Mouse (Mus musculus): ENCODE measurements at regions not wholly inside any gene's neighbourhood (a gene's known extent, or its start where the extent isn't known, plus 50 kb on each side); places are given as distances from the start of the nearest gene placed in this dataset.
"Not testable (repeated sequence)": the region's sequence is repeated elsewhere in the genome, so short reads cannot be mapped to it uniquely, and the experiment has no call there.

GRCm38 (mm10) chr3:31708367-31708766, 193.9 kb upstream of the Kcnmb2 start:
- H3K27me3 ChIP-seq (replicated peaks); H3K9ac ChIP-seq (replicated peaks); H3K9me3 ChIP-seq (replicated peaks); ATAC-seq (ENCODE audit: low FRiP score); H3K36me3 ChIP-seq; H3K4me1 ChIP-seq; H3K4me2 ChIP-seq; H3K27ac ChIP-seq (replicated peaks); H3K4me3 ChIP-seq (replicated peaks): not testable (repeated sequence)

- ATAC-seq (ENCODE audit: low FRiP score), result no peak
- Histone ChIP-seq H3K27ac (replicated peaks) (no peak overlapping the region), H3K4me1 (no peaks in the 10 kb centered on the region), H3K9ac (replicated peaks) (no peak overlapping the region), H3K27me3 (replicated peaks) (no peaks in the 10 kb centered on the region), H3K4me3 (replicated peaks) (no peak overlapping the region), H3K4me2 (no peak overlapping the region), H3K9me3 (replicated peaks) (no peaks in the 10 kb centered on the region), H3K36me3 (no peaks in the 10 kb centered on the region)
- 70% methylated on average over 1 of the region's 1 CpGs for WGBS
Measured at GRCm38 (mm10) chr3:31741289-31741688, 161.0 kb upstream of the Kcnmb2 start.

GRCm38 (mm10) chr3:31755881-31756280, 146.4 kb upstream of the Kcnmb2 start:
- no peak for ATAC-seq (ENCODE audit: low FRiP score)
- Histone ChIP-seq H3K27me3 (replicated peaks) (no peaks in the 10 kb centered on the region), H3K9me3 (replicated peaks) (no peaks in the 10 kb centered on the region), H3K9ac (replicated peaks) (no peak overlapping the region), H3K4me2 (no peak overlapping the region), H3K4me3 (replicated peaks) (no peak overlapping the region), H3K4me1 (no peaks in the 10 kb centered on the region), H3K27ac (replicated peaks) (no peak overlapping the region), H3K36me3 (no peaks in the 10 kb centered on the region)
- whole genome bisulfite sequencing, result 89% methylated on average over 4 of the region's 4 CpGs

GRCm38 (mm10) chr3:31769193-31769592, 133.1 kb upstream of the Kcnmb2 start:
- Histone ChIP-seq H3K36me3 (no peaks in the 10 kb centered on the region), H3K9ac (replicated peaks) (no peak overlapping the region), H3K4me3 (replicated peaks) (no peak overlapping the region), H3K4me1 (no peaks in the 10 kb centered on the region), H3K27ac (replicated peaks) (no peak overlapping the region), H3K4me2 (no peak overlapping the region), H3K9me3 (replicated peaks) (no peaks in the 10 kb centered on the region), H3K27me3 (replicated peaks) (no peaks in the 10 kb centered on the region)
- 98% methylated on average over 1 of the region's 1 CpGs for WGBS
- peak; percentile 69; the same call in 1 of the 2 replicates for ATAC-seq (ENCODE audit: low FRiP score)

DNA sequence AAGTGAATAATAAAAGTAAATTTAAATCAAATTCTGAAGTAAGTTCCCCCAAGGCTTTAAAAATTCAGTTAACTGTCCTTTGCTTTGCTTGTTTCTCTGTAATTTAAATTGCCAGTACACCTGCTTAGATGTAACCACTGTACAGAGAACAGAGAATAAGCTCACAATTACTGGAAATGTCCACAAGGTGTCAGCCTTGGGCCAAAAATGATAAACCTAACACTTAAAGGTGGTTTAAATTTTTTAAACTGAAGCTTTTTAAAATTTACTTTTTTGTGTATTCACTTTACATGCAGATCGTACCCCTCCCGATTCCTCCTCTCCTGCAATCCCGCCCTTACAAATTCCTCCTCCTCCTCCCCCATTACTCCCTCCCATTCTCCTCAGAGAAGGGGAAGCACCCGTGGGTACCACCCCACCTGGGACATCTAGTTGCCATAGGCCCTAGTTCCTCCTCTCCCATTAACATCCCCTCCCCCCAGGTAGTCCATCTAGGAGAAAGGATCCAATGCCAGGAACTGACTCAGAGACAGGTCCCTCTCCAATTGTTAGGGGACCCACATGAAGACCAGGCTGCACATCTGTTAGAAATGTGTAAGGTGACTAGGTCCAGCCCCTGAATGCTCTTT, 111.9 kb upstream of the Kcnmb2 start:
- no peaks in the 10 kb centered on the region for H3K36me3 ChIP-seq
- peak; percentile 81 for ATAC-seq (ENCODE audit: low FRiP score)

DNA sequence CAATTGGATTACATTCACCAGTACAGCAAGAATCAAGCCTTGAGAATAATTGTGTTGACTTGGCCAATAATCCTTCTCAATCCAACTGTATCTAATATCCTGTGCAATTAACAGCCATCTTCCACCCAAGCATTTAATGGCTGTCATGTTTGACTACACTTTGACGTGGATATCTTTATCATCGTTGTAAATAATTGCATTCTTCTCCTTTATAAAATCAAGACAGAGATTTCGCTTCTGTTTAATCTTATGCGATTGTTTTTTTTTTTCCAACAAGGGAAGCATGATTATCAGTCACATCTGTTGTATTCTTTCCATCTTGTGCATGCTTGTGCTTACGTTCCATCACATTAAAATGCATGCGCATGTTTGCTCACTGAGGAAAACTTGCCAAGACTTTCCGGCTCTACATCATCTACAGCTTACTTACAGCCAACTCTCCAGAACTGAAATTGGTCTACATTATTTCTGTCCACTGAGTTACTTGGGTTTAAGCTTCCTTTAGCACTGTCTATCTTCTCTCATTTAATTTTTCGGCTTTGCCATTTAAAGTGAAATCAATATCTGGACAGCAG, 108.8 kb upstream of the Kcnmb2 start:
- H3K36me3 ChIP-seq, result no peaks in the 10 kb centered on the region
- H3K27ac ChIP-seq (replicated peaks), result no peak overlapping the region
- H3K9me3 ChIP-seq (replicated peaks), result no peaks in the 10 kb centered on the region
- H3K4me2 ChIP-seq, result no peak overlapping the region
- no peak for ATAC-seq (ENCODE audit: low FRiP score)
- no peaks in the 10 kb centered on the region for H3K27me3 ChIP-seq (replicated peaks)
- H3K4me3 ChIP-seq (replicated peaks), result no peak overlapping the region
- WGBS, result 81% methylated on average over 8 of the region's 8 CpGs
- H3K9ac ChIP-seq (replicated peaks), result no peak overlapping the region
- peaks cover 2% of the 10 kb centered on the region; the same call in 1 of the 2 replicates for H3K4me1 ChIP-seq

More for the DNA sequence above, 111.9 kb upstream of the Kcnmb2 start:
- Histone ChIP-seq H3K27me3 (replicated peaks) (no peaks in the 10 kb centered on the region), H3K9me3 (replicated peaks) (no peaks in the 10 kb centered on the region), H3K27ac (replicated peaks) (no peak overlapping the region), H3K4me1 (peaks cover 2% of the 10 kb centered on the region; the same call in 1 of the 2 replicates), H3K4me2 (no peak overlapping the region), H3K4me3 (replicated peaks) (no peak overlapping the region), H3K9ac (replicated peaks) (no peak overlapping the region)
- WGBS, result 24% methylated on average over 4 of the region's 4 CpGs

DNA sequence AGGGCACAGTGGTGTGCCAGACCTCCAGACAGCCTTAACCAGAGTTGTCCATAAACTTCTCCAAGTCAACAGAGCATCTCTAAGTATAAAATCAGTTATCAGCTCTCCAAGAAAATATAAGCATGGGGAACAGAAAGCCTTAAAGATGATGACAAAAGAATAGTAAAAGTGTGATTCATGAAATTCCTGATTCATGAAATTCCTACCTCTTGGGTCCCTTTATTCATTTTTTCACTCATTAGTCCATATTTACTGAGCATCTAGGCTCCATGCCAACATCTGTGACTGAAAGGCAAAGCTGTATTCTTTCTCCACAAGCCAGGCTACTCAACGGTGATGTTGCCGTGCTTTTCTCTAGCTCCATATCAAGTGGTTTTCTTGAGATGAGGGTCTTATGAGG, 105.7 kb upstream of the Kcnmb2 start:
- no peaks in the 10 kb centered on the region for H3K27me3 ChIP-seq (replicated peaks)
- no peak overlapping the region for H3K4me3 ChIP-seq (replicated peaks)
- H3K4me1 ChIP-seq, result no peaks in the 10 kb centered on the region
- H3K36me3 ChIP-seq, result no peaks in the 10 kb centered on the region
- no peak overlapping the region for H3K9ac ChIP-seq (replicated peaks)
- ATAC-seq (ENCODE audit: low FRiP score), result no peak
- WGBS, result 82% methylated on average over 2 of the region's 2 CpGs
- H3K4me2 ChIP-seq, result no peak overlapping the region
- H3K27ac ChIP-seq (replicated peaks), result no peak overlapping the region
- no peaks in the 10 kb centered on the region for H3K9me3 ChIP-seq (replicated peaks)

DNA sequence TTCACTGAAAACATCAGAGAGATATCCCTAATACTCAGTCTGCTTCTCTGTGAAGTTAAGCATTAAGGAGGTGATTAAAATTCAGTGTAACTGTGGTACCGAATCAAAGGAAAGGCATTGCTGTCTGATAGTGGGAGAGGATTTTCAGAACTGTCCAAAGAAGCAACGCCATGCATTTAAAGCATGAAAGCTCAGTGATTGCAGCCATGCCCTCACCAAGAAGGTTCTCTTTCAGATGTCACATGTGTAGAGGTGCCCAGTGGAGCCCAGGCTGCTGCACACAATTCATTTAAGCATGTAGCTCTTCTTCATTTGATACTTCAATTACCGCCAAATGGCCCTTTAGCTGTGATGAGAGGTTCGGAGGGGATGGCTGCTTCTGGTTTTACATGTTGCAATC, 103.1 kb upstream of the Kcnmb2 start:
- H3K9ac ChIP-seq (replicated peaks), result no peak overlapping the region
- ATAC-seq (ENCODE audit: low FRiP score), result no peak
- WGBS, result 85% methylated on average over 4 of the region's 4 CpGs

DNA sequence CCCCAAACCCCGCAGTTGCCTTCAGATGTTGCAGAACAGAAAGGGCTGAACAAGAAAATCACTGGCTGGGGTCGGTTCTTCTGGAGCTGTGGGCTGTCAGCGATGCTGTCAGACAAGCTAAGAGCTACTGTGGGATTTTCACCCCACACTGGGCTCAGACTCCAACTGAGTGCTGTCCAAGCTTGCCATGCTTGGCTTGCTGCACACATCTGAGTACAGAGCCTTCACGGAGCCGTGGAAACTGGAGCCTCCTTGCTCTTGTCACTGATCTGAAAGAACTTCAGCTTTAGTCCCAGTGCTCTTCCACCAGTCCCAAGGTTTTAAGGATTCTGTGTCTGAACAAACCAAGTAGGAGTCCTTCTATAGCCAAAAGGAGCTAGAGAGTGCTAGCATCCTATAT, 98.3 kb upstream of the Kcnmb2 start:
- 49% methylated on average over 5 of the region's 5 CpGs for WGBS
- no peak for ATAC-seq (ENCODE audit: low FRiP score)
- no peak overlapping the region for H3K4me2 ChIP-seq

More for the DNA sequence above, 103.1 kb upstream of the Kcnmb2 start:
- Histone ChIP-seq H3K9me3 (replicated peaks) (no peaks in the 10 kb centered on the region), H3K4me2 (no peak overlapping the region), H3K36me3 (no peaks in the 10 kb centered on the region), H3K27me3 (replicated peaks) (no peaks in the 10 kb centered on the region), H3K4me3 (replicated peaks) (no peak overlapping the region), H3K4me1 (0 out of 2 replicates have a peak, but pooled peaks cover 3% of the 10 kb centered on the region), H3K27ac (replicated peaks) (no peak overlapping the region)

DNA sequence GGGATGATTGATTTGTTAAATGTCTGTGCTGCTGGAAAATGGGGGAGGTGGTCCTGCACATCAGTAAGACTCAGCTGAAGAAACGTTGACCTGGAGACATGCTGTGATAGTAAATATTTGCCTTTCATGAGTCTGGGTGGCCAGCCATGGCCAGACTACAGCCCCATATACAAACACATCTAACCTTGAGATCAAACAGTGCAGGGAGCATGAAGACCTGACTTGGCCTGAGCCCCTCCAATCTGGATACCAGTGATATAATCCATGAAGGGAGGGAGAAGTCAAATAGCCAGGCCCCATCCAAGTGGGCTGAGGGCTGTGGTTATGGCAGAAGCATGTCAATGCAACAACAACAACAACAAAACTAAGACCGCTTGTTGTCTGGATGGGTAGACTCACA, 94.6 kb upstream of the Kcnmb2 start:
- ATAC-seq (ENCODE audit: low FRiP score), result no peak
- H3K27ac ChIP-seq (replicated peaks), result no peak overlapping the region
- no peak overlapping the region for H3K4me2 ChIP-seq
- no peaks in the 10 kb centered on the region for H3K9me3 ChIP-seq (replicated peaks)
- H3K9ac ChIP-seq (replicated peaks), result no peak overlapping the region
- 0 out of 2 replicates have a peak, but pooled peaks cover 3% of the 10 kb centered on the region for H3K4me1 ChIP-seq
- no peaks in the 10 kb centered on the region for H3K27me3 ChIP-seq (replicated peaks)
- H3K4me3 ChIP-seq (replicated peaks), result no peak overlapping the region
- WGBS, result 77% methylated on average over 2 of the region's 2 CpGs
- no peaks in the 10 kb centered on the region for H3K36me3 ChIP-seq

More for the DNA sequence above, 98.3 kb upstream of the Kcnmb2 start:
- Histone ChIP-seq H3K36me3 (no peaks in the 10 kb centered on the region), H3K27ac (replicated peaks) (no peak overlapping the region), H3K9me3 (replicated peaks) (no peaks in the 10 kb centered on the region), H3K4me1 (0 out of 2 replicates have a peak, but pooled peaks cover 3% of the 10 kb centered on the region), H3K4me3 (replicated peaks) (no peak overlapping the region), H3K27me3 (replicated peaks) (no peaks in the 10 kb centered on the region), H3K9ac (replicated peaks) (no peak overlapping the region)

- not testable (repeated sequence) for H3K36me3 ChIP-seq; H3K27ac ChIP-seq (replicated peaks); H3K27me3 ChIP-seq (replicated peaks); H3K9ac ChIP-seq (replicated peaks); ATAC-seq (ENCODE audit: low FRiP score); H3K4me3 ChIP-seq (replicated peaks); H3K9me3 ChIP-seq (replicated peaks); H3K4me1 ChIP-seq; H3K4me2 ChIP-seq
- 92% methylated on average over 13 of the region's 13 CpGs for whole genome bisulfite sequencing
Measured at GRCm38 (mm10) chr3:31809131-31809530, 93.2 kb upstream of the Kcnmb2 start.

DNA sequence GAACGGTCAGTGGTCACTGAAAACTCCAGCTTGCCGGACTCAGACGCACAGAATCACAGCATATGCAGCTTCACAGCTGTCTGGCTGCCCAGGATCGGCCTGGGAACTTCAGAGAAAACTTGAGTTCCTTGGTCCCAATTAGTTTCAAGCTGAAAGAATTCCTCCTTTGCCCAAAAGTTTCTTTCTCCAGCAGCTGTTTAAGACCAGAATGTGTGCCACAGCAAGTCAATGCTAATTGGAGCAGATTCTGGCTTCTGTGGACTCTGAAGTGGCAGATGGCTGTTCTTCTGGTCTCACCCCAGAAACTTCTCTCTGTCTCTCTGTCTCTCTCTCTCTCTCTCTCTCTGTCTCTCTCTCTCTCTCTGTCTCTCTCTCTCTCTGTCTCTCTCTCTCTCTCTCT, 91.1 kb upstream of the Kcnmb2 start:
- no peak overlapping the region for H3K27ac ChIP-seq (replicated peaks)
- H3K4me2 ChIP-seq, result no peak overlapping the region
- no peaks in the 10 kb centered on the region for H3K4me1 ChIP-seq
- H3K9ac ChIP-seq (replicated peaks), result no peak overlapping the region
- ATAC-seq (ENCODE audit: low FRiP score), result no peak
- no peak overlapping the region for H3K4me3 ChIP-seq (replicated peaks)
- H3K27me3 ChIP-seq (replicated peaks), result no peaks in the 10 kb centered on the region
- WGBS, result 79% methylated on average over 4 of the region's 4 CpGs
- H3K9me3 ChIP-seq (replicated peaks), result no peaks in the 10 kb centered on the region
- H3K36me3 ChIP-seq, result no peaks in the 10 kb centered on the region
